ENCODE assay signal across 8 mouse cellular contexts in genomic region chr10:19591286-19591640, GRCm38 (mm10). TPM values are rescaled to one million over a fixed set of nuclear protein-coding genes. Genes with fewer than 3 reads are reported as not detected.
DNase-seq lines count a peak whose midpoint lies in the region; ATAC-seq and TF ChIP-seq lines count a peak whose summit lies in the region.

No protein-coding gene starts in this region.

- peak overlapping the region; percentile 42 for H3K9ac ChIP-seq in liver, embryonic 15.5 days

- WGBS in thymus, adult 2 months, result 13% methylated on average over 6 of the region's 6 CpGs
- 4% methylated on average over 6 of the region's 6 CpGs for WGBS in liver, embryonic 15.5 days (ENCODE audit: insufficient replicate concordance)

- no peak overlapping the region for H3K27ac ChIP-seq in thymus, adult 2 months (ENCODE audit: control insufficient read depth, insufficient read depth, low read length)
- peak overlapping the region; percentile 80 for H3K27ac ChIP-seq in liver, embryonic 15.5 days (replicated peaks)

- H3K27me3 ChIP-seq in erythroblast, embryonic 14.5 days (ENCODE audit: control insufficient read depth), result no peaks in the 10 kb centered on the region
- H3K27me3 ChIP-seq in thymus, adult 2 months (ENCODE audit: control insufficient read depth, insufficient read depth, low read length), result no peaks in the 10 kb centered on the region
- no peaks in the 10 kb centered on the region for H3K27me3 ChIP-seq in liver, embryonic 15.5 days

- H3K4me1 ChIP-seq in erythroblast, embryonic 14.5 days (ENCODE audit: control insufficient read depth), result peaks cover 40% of the 10 kb centered on the region
- peaks cover 26% of the 10 kb centered on the region for H3K4me1 ChIP-seq in thymus, adult 2 months (replicated peaks; ENCODE audit: control insufficient read depth, insufficient read depth, low read length)
- peaks cover 68% of the 10 kb centered on the region for H3K4me1 ChIP-seq in liver, embryonic 15.5 days (replicated peaks)

- no peaks in the 10 kb centered on the region for H3K9me3 ChIP-seq in erythroblast, embryonic 14.5 days (ENCODE audit: control insufficient read depth, low read length)
- H3K9me3 ChIP-seq in liver, embryonic 15.5 days (replicated peaks), result no peaks in the 10 kb centered on the region

- no peak for DNase-seq in thymus, adult 2 months
- no peak for DNase-seq in thymus, postnatal 10 days (ENCODE audit: low spot score in 2 of 2)
- DNase-seq in cerebellum, postnatal 25 days, result no peak
- DNase-seq in cerebellum, adult 11-12 months, result no peak
- no peak for DNase-seq in adrenal gland, postnatal 25 days

- TF ChIP-seq CTCF in thymus, adult 2 months (IDR thresholded peaks at IDR 0.05; ENCODE audit: borderline replicate concordance, control insufficient read depth, extremely low read depth, insufficient read depth, low read length, poor library complexity), result no peak

- H3K36me3 ChIP-seq in erythroblast, embryonic 14.5 days (ENCODE audit: control insufficient read depth), result no peaks in the 10 kb centered on the region
- H3K36me3 ChIP-seq in thymus, adult 2 months (ENCODE audit: control insufficient read depth, insufficient read depth, low read length), result peaks cover 3% of the 10 kb centered on the region; the same call in 1 of the 2 replicates
- 0 out of 2 replicates have a peak, but pooled peaks cover 5% of the 10 kb centered on the region for H3K36me3 ChIP-seq in liver, embryonic 15.5 days (replicated peaks)

- H3K4me3 ChIP-seq in erythroblast, embryonic 14.5 days (replicated peaks), result peak overlapping the region; percentile 81
- peak overlapping the region; percentile 38 for H3K4me3 ChIP-seq in thymus, adult 2 months (ENCODE audit: control insufficient read depth, insufficient read depth, low read length)
- peak overlapping the region; percentile 76 for H3K4me3 ChIP-seq in liver, embryonic 15.5 days (replicated peaks)

- TF ChIP-seq POLR2A in thymus, adult 2 months (IDR thresholded peaks at IDR 0.05; ENCODE audit: control insufficient read depth, extremely low read depth, insufficient read depth, low read length, poor library complexity), result no peak

- peak overlapping the region; percentile 83 for H3K4me2 ChIP-seq in liver, embryonic 15.5 days

- no peak for ATAC-seq in erythroblast, adult 5-6 weeks (replicated peaks; ENCODE audit: low FRiP score, poor library complexity, severe bottlenecking)
- ATAC-seq in liver, embryonic 15.5 days (ENCODE audit: insufficient read depth), result peak; percentile 35

RNA-seq across cellular contexts. Expression of gene Ifngr1, which starts 0.5 kb away (rescaled TPM):
- polyA plus RNA-seq in erythroblast, embryonic 14.5 days (2012), result 0.02 and 0.04 TPM in 2 replicates
- total RNA-seq in erythroblast, adult 5-6 weeks (2015; ENCODE audit: low replicate concordance), result 92.8 and 102 TPM in 2 replicates
- total RNA-seq in erythroblast, adult 5-6 weeks (2017; ENCODE audit: low replicate concordance), result 62.2 and 70.7 TPM in 2 replicates
- 151 and 205 TPM in 2 replicates for polyA plus RNA-seq in thymus, adult 2 months (2012; rRNA removed)
- 41.9 and 44.0 TPM in 2 replicates for polyA plus RNA-seq in liver, embryonic 15.5 days (2015; fragmentation: Nextera tagmentation; extraction: Ambion mirVana)
- total RNA-seq in adrenal gland, postnatal 25 days (2021), result 36.6 and 37.4 TPM in 2 replicates

RNA-seq across cellular contexts. Expression of gene Il22ra2, which starts 30.5 kb away (rescaled TPM):
- polyA plus RNA-seq in erythroblast, embryonic 14.5 days (2012), result not detected in 2 replicates
- 3.5 TPM in 1 of 2 replicates, not detected in the other for total RNA-seq in erythroblast, adult 5-6 weeks (2015; ENCODE audit: low replicate concordance)
- 0.28 and 1.4 TPM in 2 replicates for total RNA-seq in erythroblast, adult 5-6 weeks (2017; ENCODE audit: low replicate concordance)
- 0.11 TPM in 1 of 2 replicates, not detected in the other for polyA plus RNA-seq in thymus, adult 2 months (2012; rRNA removed)
- polyA plus RNA-seq in liver, embryonic 15.5 days (2015; fragmentation: Nextera tagmentation; extraction: Ambion mirVana), result 0.05 TPM in 1 of 2 replicates, not detected in the other
- not detected in 2 replicates for total RNA-seq in adrenal gland, postnatal 25 days (2021)

Comparison
In these comparisons a context has a peak if more than half of its experiments do, and no peak if none do; other contexts are left out.
1. RNA of gene Ifngr1, which starts 0.5 kb away (polyA plus RNA-seq): 151 to 205 TPM in thymus, adult 2 months and 41.9 to 44.0 TPM in liver, embryonic 15.5 days; 0.02 to 0.04 TPM in erythroblast, embryonic 14.5 days; every median in the first group is over 10 times any median in the second.
2. Peak in every context shown above with its lines, with median percentiles within 50 percentile points of each other: H3K4me3 ChIP-seq.